Mouse (Mus musculus): ENCODE data around the gene Myb. TPM values are rescaled to one million over a fixed set of nuclear protein-coding genes. Genes with fewer than 3 reads are reported as not detected.
"Not testable (repeated sequence)": the region's sequence is repeated elsewhere in the genome, so short reads cannot be mapped to it uniquely, and the experiment has no call there.

Gene Myb
- total RNA-seq, 1 experiment from 2014 or later, result 9.9 TPM

DNA sequence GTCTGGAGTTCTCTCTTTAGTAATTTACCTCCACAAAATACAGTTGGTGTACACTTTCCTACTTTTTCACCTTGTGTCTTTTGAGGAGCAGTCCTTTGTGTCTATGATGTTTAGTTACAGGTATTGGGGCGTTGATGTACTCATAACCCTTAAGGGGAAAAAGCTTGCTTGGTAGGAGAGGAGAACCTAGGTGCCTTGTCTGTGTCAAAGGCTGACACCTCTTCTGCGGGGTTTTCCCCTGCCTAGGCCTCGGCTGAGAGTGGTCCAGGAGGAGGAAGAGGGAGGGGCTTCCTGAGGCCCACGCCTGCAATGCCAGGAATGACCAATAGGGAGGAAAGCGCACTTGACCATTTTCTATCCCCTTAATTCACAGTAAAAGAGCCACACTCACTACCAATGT lies 17.9 kb upstream of the Myb start:
- ATAC-seq (replicated peaks; ENCODE audit: insufficient number of reproducible peaks, low FRiP score, low TSS enrichment, poor library complexity, severe bottlenecking), result no peak

DNA sequence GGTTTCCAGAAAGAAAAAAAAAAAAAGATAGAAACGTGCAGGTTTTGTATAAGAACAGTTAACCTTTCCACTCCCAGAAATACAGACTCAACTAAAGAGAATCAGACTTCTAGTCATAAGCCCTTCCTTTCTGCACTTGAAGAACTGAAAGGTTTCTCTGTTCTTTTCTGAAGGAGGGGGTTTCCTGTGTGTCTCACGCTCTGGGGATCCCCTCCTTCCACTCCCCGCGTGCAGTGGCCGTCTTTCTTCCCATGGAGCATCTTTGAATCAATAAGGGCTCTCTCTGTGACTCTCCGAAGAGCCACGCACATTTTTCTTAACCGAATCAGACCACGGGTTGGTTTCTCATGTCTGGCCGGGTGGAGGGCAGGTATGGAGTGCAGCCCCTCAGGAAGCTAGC lies 17.5 kb upstream of the Myb start:
- no peak for ATAC-seq (replicated peaks; ENCODE audit: insufficient number of reproducible peaks, low FRiP score, low TSS enrichment, poor library complexity, severe bottlenecking)

DNA sequence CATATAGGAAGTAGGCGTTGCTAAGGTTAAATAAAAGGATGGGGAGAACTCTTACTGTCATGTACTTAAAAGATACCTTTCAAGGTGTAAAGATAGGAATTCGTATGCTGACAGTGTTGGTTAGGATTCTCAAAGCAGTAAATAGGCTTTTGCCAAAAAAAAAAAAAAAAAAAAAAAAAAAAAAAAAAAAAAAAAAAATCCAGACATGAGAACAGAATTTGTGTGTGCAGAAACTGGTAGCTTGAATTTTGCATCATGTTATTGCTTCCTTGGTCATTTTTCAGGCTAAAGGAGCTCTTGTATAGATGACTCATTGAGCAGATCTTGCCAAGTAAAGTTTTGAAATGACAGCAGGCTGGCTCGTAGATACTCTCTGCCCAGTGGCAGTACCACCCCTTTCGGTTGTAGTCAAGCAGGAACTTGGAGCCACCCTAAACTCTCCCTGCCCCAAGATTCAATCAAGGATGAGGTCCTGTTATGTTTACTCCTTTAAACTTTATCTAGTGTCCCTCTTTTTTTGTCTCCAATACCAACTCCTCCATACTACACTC lies 11.9 kb upstream of the Myb start:
- ATAC-seq (replicated peaks; ENCODE audit: insufficient number of reproducible peaks, low FRiP score, low TSS enrichment, poor library complexity, severe bottlenecking), result no peak

DNA sequence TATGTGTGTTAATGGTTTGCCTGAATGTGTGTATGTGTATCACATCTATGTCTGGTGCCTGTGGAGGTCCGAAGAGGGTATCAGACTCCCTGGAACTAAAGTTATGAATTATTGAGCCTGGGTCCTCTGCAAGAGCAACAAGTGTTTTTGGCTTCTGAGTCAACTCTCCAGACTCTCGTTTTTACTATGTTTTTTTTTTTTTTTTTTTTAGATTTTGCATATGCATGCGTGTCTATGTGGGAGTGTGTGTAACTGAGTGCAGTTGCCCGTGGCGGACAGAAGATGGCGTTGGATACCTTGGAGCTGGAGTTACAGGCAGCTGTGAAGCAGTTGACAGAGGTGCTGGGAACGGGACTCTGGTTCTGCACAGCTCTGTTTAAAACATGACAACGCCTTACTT lies 7.7 kb upstream of the Myb start:
- ATAC-seq (replicated peaks; ENCODE audit: insufficient number of reproducible peaks, low FRiP score, low TSS enrichment, poor library complexity, severe bottlenecking), result no peak

DNA sequence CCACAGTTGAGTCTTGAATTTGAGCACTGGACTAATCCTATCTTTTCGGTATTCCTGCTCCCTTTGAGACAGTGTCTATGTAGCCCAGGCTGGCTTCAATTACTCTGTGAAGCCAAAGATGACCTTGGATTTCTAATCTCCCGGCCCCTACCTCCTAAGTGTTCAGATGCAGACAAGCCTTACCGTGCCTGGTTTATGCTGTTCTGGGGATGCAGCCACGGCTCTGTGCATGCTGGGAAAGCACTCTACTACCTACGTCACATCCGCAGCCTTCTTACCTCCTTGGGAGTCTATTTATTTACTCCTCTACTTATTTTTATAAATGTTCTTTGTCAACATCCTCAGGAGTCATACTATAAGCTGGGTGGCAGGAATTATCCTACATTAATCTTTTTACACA lies 7.1 kb upstream of the Myb start:
- ATAC-seq (replicated peaks; ENCODE audit: insufficient number of reproducible peaks, low FRiP score, low TSS enrichment, poor library complexity, severe bottlenecking), result no peak

DNA sequence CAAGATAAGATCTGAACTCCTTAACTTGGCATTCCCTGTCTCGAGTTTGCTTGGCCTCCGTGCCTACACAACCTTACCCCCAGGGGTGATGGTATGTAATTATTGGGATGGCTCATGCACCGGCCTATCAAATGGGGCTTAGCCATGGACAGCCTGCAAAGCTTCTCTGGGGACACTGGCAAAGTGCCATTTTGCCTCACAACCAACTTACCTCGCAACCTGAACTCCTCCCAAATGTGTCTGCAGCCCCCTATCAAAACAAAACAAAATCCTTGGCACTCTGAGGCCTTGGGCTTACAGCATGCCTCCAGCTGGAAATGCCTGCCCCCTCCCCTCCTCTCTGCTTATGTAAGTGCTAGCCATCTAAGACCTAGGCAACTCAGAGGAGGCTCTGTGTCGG lies 6.4 kb upstream of the Myb start:
- no peak for ATAC-seq (replicated peaks; ENCODE audit: insufficient number of reproducible peaks, low FRiP score, low TSS enrichment, poor library complexity, severe bottlenecking)

DNA sequence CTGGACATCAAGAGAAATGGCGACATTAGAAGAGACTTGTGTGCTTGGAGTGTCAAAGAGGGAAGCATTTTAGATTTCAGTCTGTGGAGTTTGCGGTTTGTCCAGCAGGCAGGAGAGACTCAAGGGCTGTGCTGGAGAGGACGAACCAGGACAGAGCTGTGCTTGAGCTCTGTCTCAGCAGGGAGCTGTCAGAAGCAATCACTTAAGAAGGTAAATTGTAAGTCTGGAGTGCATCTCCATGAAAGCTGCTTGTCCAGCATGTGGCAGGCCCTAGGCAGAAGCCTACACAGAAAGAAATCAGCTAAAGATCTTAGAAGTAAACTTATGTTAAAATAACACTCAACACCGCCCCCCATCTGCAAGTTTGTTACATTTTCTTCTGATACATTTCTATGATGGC lies 4.6 kb upstream of the Myb start:
- no peak for ATAC-seq (replicated peaks; ENCODE audit: insufficient number of reproducible peaks, low FRiP score, low TSS enrichment, poor library complexity, severe bottlenecking)

DNA sequence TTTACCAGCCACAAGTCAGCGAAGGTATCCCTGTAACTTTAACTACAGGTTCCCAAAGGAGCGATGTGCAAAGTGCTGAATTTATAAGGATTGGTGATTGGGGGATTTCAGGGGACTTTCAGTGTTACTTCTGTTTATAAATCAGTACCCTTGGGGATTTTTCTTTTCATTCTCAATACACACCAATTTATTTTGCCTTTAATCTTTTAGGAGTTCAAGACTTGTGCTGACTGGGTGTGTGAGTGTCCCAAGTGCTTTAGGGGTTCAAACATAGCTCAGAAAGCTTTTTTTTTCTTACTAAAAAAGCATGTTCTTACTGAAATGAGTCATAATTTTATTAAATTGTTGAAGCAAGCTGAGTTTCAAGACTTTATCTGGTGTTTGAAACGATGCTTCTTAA lies 1.3 kb upstream of the Myb start:
- ATAC-seq (replicated peaks; ENCODE audit: insufficient number of reproducible peaks, low FRiP score, low TSS enrichment, poor library complexity, severe bottlenecking), result no peak

DNA sequence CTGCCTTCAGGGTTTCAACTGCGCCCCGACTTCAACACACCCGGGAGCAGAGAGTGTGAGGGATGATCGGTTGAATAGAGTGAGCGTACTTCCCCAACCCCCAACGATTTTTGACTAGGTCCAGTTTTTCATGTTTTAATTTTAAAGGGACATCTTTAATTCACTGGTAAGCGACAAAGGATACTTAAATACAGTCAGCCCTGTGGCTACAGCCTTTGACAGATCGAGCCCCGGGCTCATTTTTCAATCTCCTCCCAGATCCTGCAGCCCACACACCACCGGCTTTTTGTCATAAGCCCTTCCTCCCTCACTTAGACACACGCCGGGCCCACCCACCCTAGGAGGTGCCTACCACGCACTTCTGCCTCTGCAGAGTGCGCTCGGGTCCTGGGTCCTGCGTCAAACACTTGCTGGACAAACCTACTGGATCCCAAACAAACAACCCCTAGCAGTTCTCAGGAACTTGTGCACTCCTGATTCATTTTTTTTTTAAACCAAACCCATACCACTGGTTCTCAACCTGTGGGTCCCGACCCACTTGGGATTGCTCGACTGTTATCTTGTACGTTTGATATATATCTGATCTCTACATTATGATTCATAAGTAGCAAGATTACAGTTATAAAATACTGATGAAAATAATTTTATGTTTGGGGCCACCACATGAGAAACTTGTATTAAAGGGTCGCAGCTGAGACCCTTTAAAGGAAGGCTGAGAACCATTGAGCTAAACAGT lies 743 bp upstream of the Myb start:
- ATAC-seq (replicated peaks; ENCODE audit: insufficient number of reproducible peaks, low FRiP score, low TSS enrichment, poor library complexity, severe bottlenecking), result no peak

DNA sequence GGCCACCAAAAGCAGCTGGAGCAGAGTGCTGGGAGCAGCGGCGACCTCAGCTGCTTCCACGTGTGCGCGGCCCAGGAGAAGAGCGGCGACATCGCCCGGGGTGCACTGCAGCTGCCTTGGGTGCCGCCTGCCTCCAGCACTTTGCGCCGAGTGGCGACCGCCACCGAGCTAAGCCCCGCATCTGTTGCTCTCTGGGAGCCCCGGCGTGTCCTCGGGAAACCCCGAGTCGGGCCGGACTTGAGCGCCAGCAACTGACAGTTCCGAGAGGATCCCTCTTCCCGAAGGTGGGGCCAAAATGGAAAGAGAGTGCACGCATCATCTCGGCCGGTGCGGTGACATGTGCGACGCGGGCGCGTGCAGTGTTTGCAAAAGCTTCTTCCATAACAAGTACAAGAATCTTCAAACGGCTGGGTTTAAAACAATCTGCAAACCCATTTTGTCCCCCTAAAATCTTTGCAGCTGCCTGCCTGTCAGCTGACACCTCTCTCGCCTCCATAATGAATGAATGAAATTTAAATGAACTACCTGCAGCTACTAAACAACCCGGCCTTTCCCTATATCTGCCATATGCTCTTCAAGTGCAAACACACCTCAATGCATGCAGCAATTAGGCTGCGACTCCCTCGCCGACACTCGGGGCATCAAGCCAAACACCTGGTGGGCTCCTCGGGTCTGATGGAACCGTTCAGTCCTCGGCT lies 938 bp downstream of the Myb start:
- peak; percentile 25; the same call in 1 of the 2 replicates for ATAC-seq (replicated peaks; ENCODE audit: insufficient number of reproducible peaks, low FRiP score, low TSS enrichment, poor library complexity, severe bottlenecking)

DNA sequence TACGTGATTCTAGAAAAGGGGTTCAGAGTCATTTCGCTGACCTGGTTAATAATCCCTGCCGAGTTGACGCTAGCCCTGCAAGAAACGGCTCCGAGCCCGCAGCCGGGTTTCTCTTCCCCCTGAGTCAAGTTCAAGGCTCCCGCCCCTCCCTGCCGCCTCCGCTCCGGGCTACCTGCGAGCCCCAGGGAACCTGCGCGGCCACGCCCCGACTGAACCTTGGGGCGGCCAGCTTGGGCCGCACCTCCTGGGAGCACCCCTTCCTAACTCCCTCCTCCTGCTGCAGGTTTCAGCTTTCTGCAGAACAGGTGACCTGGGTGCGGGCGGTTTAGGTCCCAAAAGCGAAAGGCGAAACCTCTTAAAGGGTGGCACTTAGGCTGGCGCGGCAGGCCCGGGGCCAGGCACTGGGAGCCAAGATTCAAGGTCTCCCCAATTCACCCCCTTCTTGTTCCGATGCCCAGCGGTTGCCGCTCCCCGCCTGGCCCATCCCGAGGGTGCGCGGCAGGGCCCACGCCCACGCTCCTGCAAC lies 1.8 kb downstream of the Myb start:
- peak; percentile 33; the same call in 1 of the 2 replicates for ATAC-seq (replicated peaks; ENCODE audit: insufficient number of reproducible peaks, low FRiP score, low TSS enrichment, poor library complexity, severe bottlenecking)

DNA sequence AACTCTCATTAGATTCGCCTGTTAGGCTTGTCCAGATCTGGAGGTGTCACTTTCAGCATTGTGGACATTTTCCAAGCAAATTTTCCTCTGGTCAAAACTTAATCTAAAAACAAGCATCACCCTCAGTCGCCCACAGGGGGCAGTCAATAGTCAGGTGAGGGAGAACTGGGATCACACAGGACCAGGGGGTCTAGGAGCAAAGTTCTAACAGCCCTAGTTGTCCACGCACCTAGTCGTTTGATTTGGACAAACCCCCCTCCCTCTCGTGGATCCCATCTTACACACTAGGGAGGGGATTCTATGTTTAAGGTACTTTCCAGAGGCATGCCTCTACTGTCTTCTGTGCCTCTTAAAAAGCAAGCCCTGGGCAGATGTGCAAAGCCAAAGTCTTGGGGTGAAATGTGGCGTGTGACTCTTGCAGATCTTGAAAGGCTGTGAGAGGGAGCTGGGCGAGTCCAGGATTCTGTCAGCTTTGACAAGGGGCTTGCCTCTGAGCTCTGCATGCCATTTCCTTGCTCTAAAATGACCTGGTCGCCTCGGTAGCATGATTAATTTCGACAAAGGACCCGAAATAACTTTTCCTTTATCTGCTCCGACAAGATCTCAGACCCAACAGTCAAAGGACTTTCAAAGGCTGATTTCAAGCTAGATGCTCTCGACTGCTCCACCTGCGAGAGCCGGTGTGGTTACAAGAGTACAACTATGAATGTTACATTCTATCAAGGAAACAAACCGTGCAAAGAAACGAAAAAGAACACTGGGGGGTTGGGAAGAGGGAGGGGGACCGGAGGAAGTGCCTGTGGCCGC lies 2.5 kb downstream of the Myb start:
- ATAC-seq (replicated peaks; ENCODE audit: insufficient number of reproducible peaks, low FRiP score, low TSS enrichment, poor library complexity, severe bottlenecking), result no peak

DNA sequence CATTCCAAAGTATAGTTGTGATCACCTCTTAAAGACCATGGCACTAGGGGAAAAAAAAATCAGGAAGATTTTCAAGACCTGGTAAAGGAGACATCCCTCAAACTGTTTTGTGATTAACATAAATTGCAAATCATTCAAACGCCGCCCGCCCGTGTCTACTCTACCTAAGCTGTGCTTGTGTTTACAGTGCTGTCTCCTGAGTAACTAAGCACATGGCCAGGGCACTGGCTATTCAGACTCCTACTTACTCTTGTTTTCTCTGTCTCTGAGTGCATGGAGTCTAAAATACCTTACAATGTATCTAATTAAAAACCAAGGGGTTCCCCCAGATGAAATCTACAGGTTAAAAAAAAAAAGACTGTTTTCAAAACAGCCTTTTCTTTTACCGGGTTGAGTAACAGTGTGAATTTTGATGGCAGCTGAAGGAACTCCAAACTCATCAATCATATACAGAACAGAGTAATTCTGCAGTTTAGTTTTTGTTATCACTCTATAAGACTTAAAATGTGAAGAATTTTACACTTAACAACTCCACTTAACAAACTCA lies 3.8 kb downstream of the Myb start:
- ATAC-seq (replicated peaks; ENCODE audit: insufficient number of reproducible peaks, low FRiP score, low TSS enrichment, poor library complexity, severe bottlenecking), result no peak

DNA sequence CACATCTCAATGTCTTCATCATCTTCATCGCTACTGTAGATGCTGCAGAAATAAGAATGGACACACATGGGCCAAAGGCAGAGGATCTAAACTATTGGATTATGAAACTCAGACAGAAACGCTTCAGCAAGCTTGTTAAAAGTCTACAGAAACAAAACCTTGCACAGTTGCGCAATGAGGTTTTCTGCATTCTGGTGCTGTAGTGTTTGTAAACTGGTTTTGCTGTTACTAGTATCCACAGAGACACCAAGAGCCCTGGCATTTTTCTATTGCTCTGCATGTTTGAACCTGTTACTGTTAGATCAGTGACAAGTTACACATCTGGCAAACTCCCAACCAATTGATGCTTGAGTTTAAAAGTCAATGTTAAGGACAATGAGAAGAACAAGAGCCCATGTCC lies 4.4 kb downstream of the Myb start:
- no peak for ATAC-seq (replicated peaks; ENCODE audit: insufficient number of reproducible peaks, low FRiP score, low TSS enrichment, poor library complexity, severe bottlenecking)

DNA sequence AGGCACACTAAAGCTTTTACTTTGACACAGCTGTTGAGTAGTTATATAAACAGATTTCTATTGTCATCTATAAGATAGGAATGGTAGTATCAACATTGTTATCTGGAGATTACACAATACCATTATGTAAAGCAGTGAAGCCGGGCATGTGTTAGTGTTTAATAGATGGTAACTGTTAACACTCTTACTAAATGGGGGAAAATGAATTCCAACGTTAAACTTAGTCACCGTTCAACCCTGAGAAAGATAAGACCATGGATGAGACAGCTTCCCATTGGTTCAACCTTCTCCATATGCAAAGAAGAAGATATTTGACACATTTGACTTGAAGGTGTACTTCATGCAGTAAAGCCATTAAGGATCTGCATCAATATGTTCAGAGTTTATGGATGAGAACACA lies 5.9 kb downstream of the Myb start:
- ATAC-seq (replicated peaks; ENCODE audit: insufficient number of reproducible peaks, low FRiP score, low TSS enrichment, poor library complexity, severe bottlenecking), result no peak

DNA sequence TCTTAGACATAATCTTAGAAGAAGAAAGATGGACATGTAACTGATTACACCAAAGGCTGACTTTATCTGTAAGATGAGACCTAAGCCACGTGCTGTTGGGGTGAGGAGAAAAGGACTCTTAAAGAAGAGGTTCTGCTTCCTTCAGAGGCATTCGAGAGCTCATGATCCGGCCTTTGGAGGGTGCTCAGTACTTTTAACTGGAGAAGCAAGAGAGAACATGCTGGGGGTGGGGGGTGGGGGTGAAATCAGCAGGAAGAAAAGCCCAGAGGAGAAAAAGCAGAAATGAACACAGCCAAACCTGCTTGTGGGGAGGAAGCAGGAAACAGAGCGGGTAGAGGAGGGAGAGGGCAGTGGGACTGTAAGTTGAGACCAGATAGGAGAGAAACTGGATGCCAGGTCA lies 7.4 kb downstream of the Myb start:
- ATAC-seq (replicated peaks; ENCODE audit: insufficient number of reproducible peaks, low FRiP score, low TSS enrichment, poor library complexity, severe bottlenecking), result no peak

DNA sequence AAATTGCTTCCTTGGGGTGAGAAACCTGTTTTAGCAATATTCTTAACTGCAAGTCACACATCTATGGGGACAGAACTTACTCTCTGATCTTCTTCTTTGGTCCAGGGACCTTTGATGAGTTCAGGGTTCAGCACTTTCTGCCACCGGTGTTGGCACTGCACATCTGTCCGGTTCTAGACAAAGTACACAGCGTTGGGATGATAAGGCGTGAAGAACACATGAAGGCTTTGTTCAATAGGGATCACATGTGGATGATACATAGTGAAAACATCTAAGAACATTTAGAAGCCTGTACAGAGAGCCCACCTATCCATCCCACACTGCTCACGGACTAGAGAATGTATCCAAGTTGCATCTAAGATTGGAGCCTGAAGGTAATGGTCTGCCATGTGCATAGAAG lies 8.0 kb downstream of the Myb start:
- ATAC-seq (replicated peaks; ENCODE audit: insufficient number of reproducible peaks, low FRiP score, low TSS enrichment, poor library complexity, severe bottlenecking), result no peak

DNA sequence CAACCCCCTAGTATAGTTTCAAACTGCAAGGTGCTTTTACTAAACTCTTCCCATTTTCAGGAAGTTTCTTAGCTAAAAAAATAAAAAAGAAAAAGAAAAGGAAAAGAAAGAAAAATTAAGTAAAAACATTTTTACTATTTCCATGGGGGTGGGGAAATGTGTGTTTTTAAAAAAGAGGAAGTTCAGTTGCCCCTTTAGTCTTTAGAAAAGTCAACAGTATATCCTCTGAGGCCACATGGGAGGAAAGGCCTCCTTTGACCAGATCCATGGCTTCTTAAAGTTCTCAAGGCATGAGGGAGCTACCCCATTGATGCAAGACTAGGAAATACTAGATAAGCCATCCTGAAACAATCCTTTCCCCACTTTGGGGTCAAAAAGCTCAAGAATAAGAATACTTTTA lies 9.5 kb downstream of the Myb start:
- no peak for ATAC-seq (replicated peaks; ENCODE audit: insufficient number of reproducible peaks, low FRiP score, low TSS enrichment, poor library complexity, severe bottlenecking)

DNA sequence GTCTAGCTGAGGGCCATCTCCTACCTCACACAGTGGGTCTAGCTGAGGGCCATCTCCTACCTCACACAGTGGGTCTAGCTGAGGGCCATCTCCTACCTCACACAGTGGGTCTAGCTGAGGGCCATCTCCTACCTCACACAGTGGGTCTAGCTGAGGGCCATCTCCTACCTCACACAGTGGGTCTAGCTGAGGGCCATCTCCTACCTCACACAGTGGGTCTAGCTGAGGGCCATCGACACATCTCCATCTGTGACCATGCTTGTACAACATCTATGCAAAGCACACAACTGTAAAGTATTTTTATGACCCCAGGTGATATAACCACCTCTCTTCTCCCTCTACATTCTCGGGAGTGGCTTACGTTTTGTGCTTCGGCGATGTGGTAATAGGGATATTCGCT lies 10.8 kb downstream of the Myb start:
- not testable (repeated sequence) for ATAC-seq (replicated peaks; ENCODE audit: insufficient number of reproducible peaks, low FRiP score, low TSS enrichment, poor library complexity, severe bottlenecking)

All from monocyte, adult 5-6 weeks (primary cell).